Mouse (Mus musculus) myocyte (in vitro differentiated cells): Measurements from ENCODE around the gene Dusp23. TPM values are rescaled to one million over a fixed set of nuclear protein-coding genes. Genes with fewer than 3 reads are reported as not detected.

Source experiments
- H3K27me3 ChIP-seq: one replicate; pipeline ENCODE4 v1.6.1; 2011; ENCODE audit not compliant: control insufficient read depth, insufficient read depth, insufficient read length
- H3K36me3 ChIP-seq: one replicate; pipeline ENCODE4 v1.6.1; 2011; ENCODE audit not compliant: control insufficient read depth, insufficient read depth
- H3K4me2 ChIP-seq: one replicate; pipeline ENCODE4 v1.6.1; 2011; ENCODE audit warnings: low read depth, control low read depth
- H3K4me3 ChIP-seq: one replicate; pipeline ENCODE4 v1.5.1; 2011; ENCODE audit warnings: mild to moderate bottlenecking, control low read depth, moderate library complexity
- H3K79me2 ChIP-seq: one replicate; pipeline ENCODE4 v1.6.1; 2011; ENCODE audit not compliant: control insufficient read depth, insufficient read depth
- H3ac ChIP-seq: one replicate; pipeline ENCODE4 v1.6.1; 2011; ENCODE audit not compliant: control insufficient read depth, insufficient read length
- CEBPB ChIP-seq: IDR thresholded peaks from 2 replicates; pipeline ENCODE4 v1.6.1; 2011; ENCODE audit warnings: mild to moderate bottlenecking, moderate library complexity; ENCODE audit not compliant: poor library complexity, insufficient read depth, severe bottlenecking
- E2F4 ChIP-seq: IDR thresholded peaks from one replicate; pipeline ENCODE4 v1.6.1; 2011; ENCODE audit warnings: mild to moderate bottlenecking, control low read depth, moderate library complexity; ENCODE audit not compliant: insufficient read depth
- MAX ChIP-seq: IDR thresholded peaks from one replicate; pipeline ENCODE4 v1.6.1; 2011; ENCODE audit warnings: low read depth, mild to moderate bottlenecking, control low read depth
- MYOD1 ChIP-seq, 3 experiments: IDR thresholded peaks; one replicate each; pipeline ENCODE4 v1.6.1; 2011; ENCODE audit warnings: control low read depth in 2 of 3, low read depth in 2 of 3, mild to moderate bottlenecking in 2 of 3, moderate library complexity in 1 of 3; ENCODE audit not compliant: insufficient read length in 2 of 3, control insufficient read depth in 1 of 3
- MYOG ChIP-seq, 3 experiments: IDR thresholded peaks; one replicate each; pipeline ENCODE4 v1.6.1; 2011; ENCODE audit warnings: control low read depth in 2 of 3, low read depth in 2 of 3, mild to moderate bottlenecking in 2 of 3; ENCODE audit not compliant: insufficient read length in 2 of 3, control insufficient read depth in 1 of 3, insufficient read depth in 1 of 3
- POLR2A ChIP-seq: IDR thresholded peaks from one replicate; pipeline ENCODE4 v1.6.1; 2011; ENCODE audit warnings: low read depth, mild to moderate bottlenecking, control low read depth, moderate library complexity; ENCODE audit not compliant: insufficient read length
- POLR2AphosphoS2 ChIP-seq: IDR thresholded peaks from one replicate; pipeline ENCODE4 v1.6.1; 2011; ENCODE audit warnings: low read depth, control low read depth; ENCODE audit not compliant: insufficient read length
- REST ChIP-seq: IDR thresholded peaks from one replicate; pipeline ENCODE4 v1.6.1; 2011; ENCODE audit warnings: mild to moderate bottlenecking, control low read depth, moderate library complexity; ENCODE audit not compliant: insufficient read depth, insufficient read length
- SRF ChIP-seq: IDR thresholded peaks from one replicate; pipeline ENCODE4 v1.6.1; 2011; ENCODE audit warnings: low read depth; ENCODE audit not compliant: control insufficient read depth, insufficient read length
- TCF12 ChIP-seq: IDR thresholded peaks from one replicate; pipeline ENCODE4 v1.6.1; 2011; ENCODE audit warnings: mild to moderate bottlenecking, control low read depth; ENCODE audit not compliant: poor library complexity, insufficient read depth, severe bottlenecking
- TCF3 ChIP-seq: IDR thresholded peaks from one replicate; pipeline ENCODE4 v1.6.1; 2011; ENCODE audit warnings: low read depth, control low read depth; ENCODE audit not compliant: insufficient read length
- USF1 ChIP-seq: IDR thresholded peaks from one replicate; pipeline ENCODE4 v1.6.1; 2011; ENCODE audit warnings: low read depth, mild to moderate bottlenecking, control low read depth, moderate library complexity
- polyA plus RNA-seq: library from polyadenylated mRNA; unstranded; fragments of >200 nt; fragmentation: generic; extraction: Trizol; gene quantifications from one replicate; pipeline ENCODE4 v1.2.1, GENCODE M21; 2012; ENCODE audit warnings: missing spikeins

The Dusp23 gene
- polyA plus RNA-seq, 1 experiment, result 1.9 TPM

- peaks cover 11% of the 10 kb centered on the region for H3K27me3 ChIP-seq
- no peak overlapping the region for H3K4me3 ChIP-seq
- H3K36me3 ChIP-seq, result no peaks in the 10 kb centered on the region
- H3K4me2 ChIP-seq, result no peak overlapping the region
- TF ChIP-seq POLR2AphosphoS2 (no peak), USF1 (no peak), E2F4 (no peak), CEBPB (no peak), MAX (no peak), TCF3 (no peak), SRF (no peak), POLR2A (no peak), REST (no peak), TCF12 (no peak), MYOG (IDR thresholded peaks at IDR 0.05; ENCODE audit: control insufficient read depth in 1 of 3, insufficient read depth in 1 of 3, insufficient read length in 2 of 3, low read depth in 2 of 3) (no peak), MYOD1 (IDR thresholded peaks at IDR 0.05; ENCODE audit: control insufficient read depth in 1 of 3, insufficient read length in 2 of 3, low read depth in 2 of 3) (no peak)
- no peak overlapping the region for H3ac ChIP-seq
- H3K79me2 ChIP-seq, result no peaks in the 10 kb centered on the region
Observed at GRCm38 (mm10) chr1:172615412-172615811, 17.4 kb downstream of the Dusp23 start.

- H3K79me2 ChIP-seq, result no peaks in the 10 kb centered on the region
- peaks cover 11% of the 10 kb centered on the region for H3K27me3 ChIP-seq
- TF ChIP-seq TCF12 (no peak), MYOD1 (IDR thresholded peaks at IDR 0.05; ENCODE audit: control insufficient read depth in 1 of 3, insufficient read length in 2 of 3, low read depth in 2 of 3) (no peak), MAX (no peak), POLR2AphosphoS2 (no peak), SRF (no peak), TCF3 (no peak), USF1 (no peak), REST (no peak), MYOG (IDR thresholded peaks at IDR 0.05; ENCODE audit: control insufficient read depth in 1 of 3, insufficient read depth in 1 of 3, insufficient read length in 2 of 3, low read depth in 2 of 3) (no peak), CEBPB (no peak), E2F4 (no peak), POLR2A (no peak)
- no peak overlapping the region for H3K4me3 ChIP-seq
- no peak overlapping the region for H3K4me2 ChIP-seq
- no peak overlapping the region for H3ac ChIP-seq
- H3K36me3 ChIP-seq, result no peaks in the 10 kb centered on the region
Observed at GRCm38 (mm10) chr1:172614654-172615053, 18.1 kb downstream of the Dusp23 start.

DNA sequence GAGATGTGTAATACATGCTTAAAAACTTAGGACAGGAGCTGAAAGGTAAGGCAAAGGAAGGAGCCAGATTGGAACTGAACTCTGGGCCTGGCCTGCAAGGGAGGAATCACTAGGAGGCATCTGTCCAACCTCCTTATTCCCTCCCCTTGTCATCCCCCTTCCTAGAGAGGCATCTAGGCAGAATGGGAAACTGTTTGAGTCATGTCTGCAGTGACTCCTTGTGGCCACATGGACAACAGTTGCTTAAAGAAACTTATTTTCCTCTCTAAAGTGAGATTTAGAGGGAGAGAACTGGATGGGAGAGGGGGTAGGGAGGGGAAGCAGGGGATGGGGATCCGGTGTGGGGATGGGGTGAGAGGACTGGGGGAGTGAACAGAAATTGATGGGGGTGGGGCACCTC, 20.0 kb downstream of the Dusp23 start:
- Histone ChIP-seq H3K79me2 (no peaks in the 10 kb centered on the region), H3K4me2 (no peak overlapping the region), H3K4me3 (no peak overlapping the region), H3K27me3 (peaks cover 11% of the 10 kb centered on the region), H3K36me3 (no peaks in the 10 kb centered on the region), H3ac (no peak overlapping the region)
- no peak for TF ChIP-seq MYOD1 (IDR thresholded peaks at IDR 0.05; ENCODE audit: control insufficient read depth in 1 of 3, insufficient read length in 2 of 3, low read depth in 2 of 3)
- TF ChIP-seq SRF, result no peak
- no peak for TF ChIP-seq REST
- no peak for TF ChIP-seq USF1
- TF ChIP-seq TCF12, result no peak
- no peak for TF ChIP-seq E2F4
- no peak for TF ChIP-seq TCF3
- no peak for TF ChIP-seq MYOG (IDR thresholded peaks at IDR 0.05; ENCODE audit: control insufficient read depth in 1 of 3, insufficient read depth in 1 of 3, insufficient read length in 2 of 3, low read depth in 2 of 3)
- TF ChIP-seq MAX, result no peak
- no peak for TF ChIP-seq POLR2AphosphoS2
- no peak for TF ChIP-seq POLR2A
- TF ChIP-seq CEBPB, result no peak

DNA sequence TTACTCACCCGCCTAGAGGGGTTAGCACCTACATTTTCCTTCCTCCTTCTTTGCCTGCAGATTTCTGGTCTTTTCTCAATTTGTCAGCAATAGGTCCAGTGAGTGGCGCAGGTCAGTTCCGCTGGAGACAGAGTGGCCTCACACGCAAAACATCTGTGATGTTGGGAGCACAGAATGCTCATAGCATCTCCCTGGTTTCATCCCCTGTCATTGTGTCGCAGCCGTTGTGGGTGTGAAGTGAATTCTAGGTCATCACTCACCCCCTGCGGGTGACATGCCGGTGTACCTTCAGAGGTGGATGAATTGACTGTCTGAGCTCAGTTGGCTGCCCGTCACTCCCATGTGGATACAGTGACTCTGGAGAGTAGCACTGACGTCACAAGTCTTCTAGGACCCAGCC, 21.5 kb downstream of the Dusp23 start:
- Histone ChIP-seq H3K4me3 (no peak overlapping the region), H3K4me2 (no peak overlapping the region), H3ac (no peak overlapping the region), H3K36me3 (no peaks in the 10 kb centered on the region), H3K27me3 (peaks cover 11% of the 10 kb centered on the region), H3K79me2 (no peaks in the 10 kb centered on the region)
- TF ChIP-seq POLR2AphosphoS2, result no peak
- no peak for TF ChIP-seq E2F4
- no peak for TF ChIP-seq CEBPB
- TF ChIP-seq SRF, result no peak
- no peak for TF ChIP-seq REST
- TF ChIP-seq USF1, result no peak
- no peak for TF ChIP-seq POLR2A
- no peak for TF ChIP-seq MAX
- no peak for TF ChIP-seq MYOG (IDR thresholded peaks at IDR 0.05; ENCODE audit: control insufficient read depth in 1 of 3, insufficient read depth in 1 of 3, insufficient read length in 2 of 3, low read depth in 2 of 3)
- no peak for TF ChIP-seq MYOD1 (IDR thresholded peaks at IDR 0.05; ENCODE audit: control insufficient read depth in 1 of 3, insufficient read length in 2 of 3, low read depth in 2 of 3)
- TF ChIP-seq TCF3, result no peak
- TF ChIP-seq TCF12, result no peak
